In genomic region chr3:16007827-16008226, GRCm38 (mm10) we compare ENCODE assay signal across 22 mouse cellular contexts. TPM values are rescaled to one million over a fixed set of nuclear protein-coding genes. Genes with fewer than 3 reads are reported as not detected.
DNase-seq lines count a peak whose midpoint lies in the region; ATAC-seq and TF ChIP-seq lines count a peak whose summit lies in the region.
"Had no signal": no experiment of that assay in that cellular context is flagged by ENCODE, and none has a peak within 500 bp of the region (broad histone marks: within the 10 kb centered on the region; RNA-seq: fewer than 3 reads in every experiment).

No protein-coding gene starts in this region.

- TF ChIP-seq POLR2A in bone marrow macrophage, adult 2 months (IDR thresholded peaks at IDR 0.05; ENCODE audit: borderline replicate concordance, low read depth, low read length), result no peak

- H3K36me3 ChIP-seq in lung, postnatal 0 days (ENCODE audit: insufficient read depth, low read length), result no peaks in the 10 kb centered on the region
- no peaks in the 10 kb centered on the region for H3K36me3 ChIP-seq in macrophage (ENCODE audit: inconsistent target)
- H3K36me3 ChIP-seq: embryonic facial prominence, embryonic 12.5 days; forebrain, embryonic 15.5 days; heart, embryonic 13.5 days; hindbrain, embryonic 12.5 days had no signal

- TF ChIP-seq EP300 in lung, postnatal 0 days (IDR thresholded peaks at IDR 0.05), result no peak

- TF ChIP-seq CTCF in lung, postnatal 0 days (IDR thresholded peaks at IDR 0.05), result no peak
- TF ChIP-seq CTCF in bone marrow macrophage, adult 2 months (IDR thresholded peaks at IDR 0.05; ENCODE audit: low read depth, low read length), result no peak

- H3K9me3 ChIP-seq in lung, postnatal 0 days (ENCODE audit: low read length), result no peaks in the 10 kb centered on the region
- H3K9me3 ChIP-seq: embryonic facial prominence, embryonic 12.5 days; forebrain, embryonic 15.5 days; hindbrain, embryonic 12.5 days had no signal

- no peaks in the 10 kb centered on the region for H3K79me2 ChIP-seq in macrophage (ENCODE audit: inconsistent target)

- H3K4me2 ChIP-seq in lung, postnatal 0 days (replicated peaks; ENCODE audit: low read depth, low read length), result no peak overlapping the region
- H3K4me2 ChIP-seq: embryonic facial prominence, embryonic 12.5 days; forebrain, embryonic 15.5 days; heart, embryonic 13.5 days; hindbrain, embryonic 12.5 days had no signal

- 56% methylated on average over 1 of the region's 1 CpGs for WGBS in lung, postnatal 0 days
- 0% methylated on average over 1 of the region's 1 CpGs for WGBS in macrophage (ENCODE audit: missing documents)

- H3K27me3 ChIP-seq in lung, postnatal 0 days (replicated peaks; ENCODE audit: insufficient read depth, low read length), result no peaks in the 10 kb centered on the region
- H3K27me3 ChIP-seq: embryonic facial prominence, embryonic 12.5 days; forebrain, embryonic 15.5 days; heart, embryonic 13.5 days; hindbrain, embryonic 12.5 days had no signal

- no peak; the same call in 1 of the 2 replicates for ATAC-seq in lung, postnatal 0 days
- peak; percentile 90 for ATAC-seq in monocyte, adult 5-6 weeks (replicated peaks; ENCODE audit: insufficient number of reproducible peaks, low FRiP score, low TSS enrichment, poor library complexity, severe bottlenecking)
- ATAC-seq: forebrain, embryonic 15.5 days; hindbrain, embryonic 16.5 days had no signal

- H3K27ac ChIP-seq in lung, postnatal 0 days (ENCODE audit: low read length), result no peak overlapping the region
- H3K27ac ChIP-seq in bone marrow macrophage, adult 2 months (ENCODE audit: insufficient read depth, low read depth, low read length), result peak overlapping the region; percentile 57
- H3K27ac ChIP-seq in macrophage, result peak overlapping the region; percentile 73
- H3K27ac ChIP-seq: embryonic facial prominence, embryonic 12.5 days; forebrain, embryonic 15.5 days; heart, embryonic 13.5 days; hindbrain, embryonic 12.5 days had no signal

- H3K4me1 ChIP-seq in lung, postnatal 0 days (ENCODE audit: insufficient read depth, low read depth, low read length), result no peaks in the 10 kb centered on the region
- peaks cover 17% of the 10 kb centered on the region for H3K4me1 ChIP-seq in bone marrow macrophage, adult 2 months (ENCODE audit: control insufficient read depth, insufficient read depth, low read length)
- H3K4me1 ChIP-seq: embryonic facial prominence, embryonic 12.5 days; forebrain, embryonic 15.5 days; heart, embryonic 13.5 days; hindbrain, embryonic 12.5 days had no signal

- DNase-seq in lung, postnatal 0 days (ENCODE audit: low spot score), result peak; percentile 18
- DNase-seq in lung, postnatal 14 days, result no peak
- DNase-seq in spleen, adult 12 weeks (ENCODE audit: low spot score), result no peak
- no peak for DNase-seq in gastrocnemius, postnatal 10 days
- DNase-seq: adrenal gland, adult 2 months; adrenal gland, postnatal 25 days; cerebellum, adult 2 months; cerebellum, postnatal 10 days; gastrocnemius, postnatal 14 days; heart, postnatal 4 days had no signal

- no peak overlapping the region for H3K9ac ChIP-seq in lung, postnatal 0 days (replicated peaks; ENCODE audit: low read depth)
- H3K9ac ChIP-seq: embryonic facial prominence, embryonic 12.5 days; forebrain, embryonic 15.5 days; heart, embryonic 13.5 days; hindbrain, embryonic 12.5 days had no signal

- H3K4me3 ChIP-seq in lung, postnatal 0 days (ENCODE audit: low read depth, low read length), result no peak overlapping the region
- H3K4me3 ChIP-seq in bone marrow macrophage, adult 2 months (ENCODE audit: insufficient read depth, low read length), result no peak overlapping the region
- H3K4me3 ChIP-seq in macrophage (ENCODE audit: inconsistent target), result no peak overlapping the region
- H3K4me3 ChIP-seq: embryonic facial prominence, embryonic 12.5 days; forebrain, embryonic 15.5 days; heart, embryonic 13.5 days; hindbrain, embryonic 12.5 days had no signal

RNA-seq across cellular contexts. Expression of gene Gm5150, which starts 1.6 kb away (rescaled TPM):
- polyA plus RNA-seq in lung, postnatal 0 days (2015; fragmentation: Nextera tagmentation; extraction: Ambion mirVana), result 1.9 and 2.0 TPM in 2 replicates
- polyA plus RNA-seq in bone marrow macrophage, adult 2 months (2012; ENCODE audit: insufficient read depth, insufficient read length, missing spikeins), result 17.9 and 24.3 TPM in 2 replicates
- 1 to 10 TPM in 19 of 26 experiments, not detected in 7; 1.1 to 5.0 (median 2.0) TPM for total RNA-seq in macrophage (2018; cell fraction: chromatin; rRNA removed)
- total RNA-seq in macrophage (2018; cell fraction: cytosol; rRNA removed), result 1 to 10 TPM in 25 of 26 experiments, under 1 TPM in 1; 0.74 to 4.4 (median 2.1) TPM
- total RNA-seq in macrophage (2018; cell fraction: nucleus; rRNA removed), result 1 to 10 TPM in 23 of 26 experiments, under 1 TPM in 1, not detected in 2; 0.52 to 9.8 (median 2.5) TPM
- polyA plus RNA-seq in macrophage (2018), result 2.7 to 4.3 TPM (median 2.8 TPM) in 3 replicates
- 39.3 to 72.0 TPM (median 60.7 TPM) in 3 replicates for total RNA-seq in monocyte, adult 5-6 weeks (2017)
- not detected for total RNA-seq in gastrocnemius, postnatal 10 days (2021)
- total RNA-seq: ES-E14; gastrocnemius, postnatal 14 days; heart, postnatal 4 days had no signal
- polyA plus RNA-seq: adrenal gland, adult 2 months; cerebellum, adult 2 months; cortical plate, adult 2 months; embryonic facial prominence, embryonic 12.5 days; forebrain, embryonic 11.5 days; forebrain, embryonic 15.5 days; heart, embryonic 13.5 days; heart, postnatal 0 days; hindbrain, embryonic 12.5 days; hindbrain, embryonic 16.5 days had no signal
